Mouse (Mus musculus) megakaryocyte-erythroid progenitor cell, adult 5 weeks (primary cell): ENCODE measurements around the gene Tut1. TPM values are rescaled to one million over a fixed set of nuclear protein-coding genes. Genes with fewer than 3 reads are reported as not detected.

Experiments
- polyA plus RNA-seq: library from polyadenylated mRNA; stranded (reverse); fragments of >175 nt; gene quantifications from 2 replicates; pipeline ENCODE4 v1.2.3, GENCODE M21; 2012

The Tut1 gene
- polyA plus RNA-seq = 28.2 and 29.0 TPM in 2 replicates

DNA sequence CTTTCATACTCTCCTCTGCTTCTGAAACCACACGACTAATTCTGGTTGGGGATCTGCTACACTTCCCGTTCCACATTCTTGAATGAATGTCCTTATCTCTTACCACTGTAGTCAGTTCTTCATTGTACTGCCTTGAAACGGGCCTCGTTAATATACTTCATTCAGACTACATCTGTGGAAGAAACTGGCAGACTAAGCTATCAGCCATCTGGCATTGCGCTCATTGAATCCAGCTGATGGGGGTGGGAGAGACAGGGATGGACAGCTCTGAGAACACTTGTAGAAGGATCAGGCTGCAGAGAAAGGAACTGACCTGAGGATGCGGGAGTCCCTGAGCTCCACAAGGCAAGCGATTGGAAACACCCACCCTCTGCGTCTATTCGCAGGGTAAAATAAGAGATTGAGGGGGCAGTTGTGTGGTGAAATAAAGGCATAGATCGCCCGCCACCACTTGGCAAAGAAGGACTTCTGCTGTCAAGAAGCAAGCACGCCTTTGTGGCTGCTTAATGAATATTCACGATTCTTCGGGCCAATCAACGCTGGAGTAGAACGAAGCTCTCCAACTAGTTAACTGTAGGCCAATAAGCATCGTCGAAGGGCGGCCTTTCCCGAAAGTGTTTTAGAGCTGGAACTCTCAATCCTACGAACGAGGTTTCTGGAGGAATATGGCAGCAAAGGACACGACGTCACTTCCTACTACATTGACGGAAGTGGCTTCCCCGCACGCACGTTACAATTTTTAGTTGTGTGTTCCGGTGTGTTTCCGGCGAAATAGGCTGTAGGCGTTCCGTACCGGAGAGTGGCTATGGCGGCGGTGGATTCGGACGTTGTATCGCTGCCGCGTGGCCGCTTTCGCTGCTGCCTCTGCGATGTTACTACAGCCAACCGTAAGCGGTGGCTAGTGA lies at the start of gene Tut1:
TSS of gene Tut1 (plus strand) at position 713 of the 905 bp plus-strand sequence.

DNA sequence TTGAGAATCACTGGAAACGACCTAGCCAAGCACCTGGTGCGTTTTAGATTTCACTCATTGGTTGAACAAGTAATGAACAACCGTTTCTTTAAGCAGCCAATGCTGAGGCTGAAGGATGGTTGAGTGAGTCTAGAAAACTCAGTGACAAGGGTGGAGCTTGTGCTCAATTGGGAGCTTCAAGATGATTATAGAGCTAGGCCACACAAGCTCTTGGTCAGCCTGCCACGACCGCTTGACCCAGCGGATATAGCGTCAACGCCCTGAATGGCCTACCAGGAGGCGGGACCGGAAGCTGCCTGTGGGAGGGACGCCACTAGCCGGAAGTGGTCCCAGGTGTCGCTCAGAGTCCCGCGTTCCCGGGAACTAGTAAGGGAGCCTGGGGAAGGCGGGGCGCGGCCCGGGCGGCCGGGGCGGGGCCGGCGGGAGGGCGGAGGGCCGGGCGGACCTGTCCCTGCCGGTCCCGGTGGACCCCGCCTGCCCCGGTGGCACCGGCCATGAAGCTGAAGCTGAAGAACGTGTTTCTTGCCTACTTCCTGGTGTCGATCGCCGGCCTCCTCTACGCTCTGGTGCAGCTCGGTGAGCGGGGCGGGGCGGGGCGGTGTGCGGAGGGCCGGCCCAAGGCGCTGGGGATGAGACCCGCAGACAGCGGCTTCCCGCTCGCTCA lies 33.4 kb upstream of the Tut1 start, which contains the start of gene B3gat3:
TSS of gene B3gat3 (plus strand) at position 302 of the 664 bp plus-strand sequence.

DNA sequence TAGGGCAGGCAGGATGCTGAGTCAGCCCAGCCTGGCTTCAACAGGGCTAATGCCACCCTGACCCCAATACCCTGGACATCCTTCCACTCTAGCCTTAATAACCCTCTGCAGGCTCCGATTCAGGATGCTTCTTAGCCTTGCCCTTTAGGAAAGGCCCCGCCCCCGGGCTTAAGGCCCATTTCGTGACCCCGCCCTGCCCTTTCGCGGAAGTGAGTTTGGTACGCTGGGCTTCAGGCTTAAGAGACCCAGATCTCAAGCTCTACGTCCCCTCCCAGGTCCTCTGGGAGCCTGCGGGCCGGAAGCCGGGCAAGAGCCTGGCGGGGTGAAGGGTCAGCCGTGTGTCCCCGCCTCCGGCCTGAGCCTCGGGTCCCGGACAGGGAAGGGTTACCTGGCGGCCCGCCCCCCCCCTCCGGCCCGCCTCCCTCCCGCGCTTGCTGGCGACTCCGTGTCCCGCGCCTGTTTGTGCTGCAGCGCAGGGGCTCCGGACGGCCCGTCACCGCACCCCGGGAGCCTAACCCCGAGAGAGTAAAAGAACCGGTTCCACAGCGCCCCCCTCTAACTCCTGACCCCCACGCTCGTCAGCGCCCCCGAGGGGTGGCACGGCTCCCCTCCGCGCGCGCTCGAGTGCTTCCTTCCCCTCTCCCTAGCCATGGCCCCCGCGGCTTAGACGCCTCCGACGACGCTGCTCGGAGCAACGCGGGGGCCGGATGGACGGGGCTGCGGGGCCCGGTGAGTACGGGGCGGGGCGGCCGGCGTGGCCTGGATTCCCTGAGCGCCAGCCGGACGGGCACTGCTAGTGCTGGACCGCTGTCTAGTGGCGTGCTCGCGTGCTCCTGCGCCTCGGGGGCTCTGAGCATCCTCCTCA lies 24.2 kb upstream of the Tut1 start, which contains the start of the genes Rom1 and Eml3:
TSS of gene Rom1 (minus strand) at position 133 of the 865 bp plus-strand sequence.
TSS of gene Eml3 (plus strand) at position 329 of the 865 bp plus-strand sequence.

DNA sequence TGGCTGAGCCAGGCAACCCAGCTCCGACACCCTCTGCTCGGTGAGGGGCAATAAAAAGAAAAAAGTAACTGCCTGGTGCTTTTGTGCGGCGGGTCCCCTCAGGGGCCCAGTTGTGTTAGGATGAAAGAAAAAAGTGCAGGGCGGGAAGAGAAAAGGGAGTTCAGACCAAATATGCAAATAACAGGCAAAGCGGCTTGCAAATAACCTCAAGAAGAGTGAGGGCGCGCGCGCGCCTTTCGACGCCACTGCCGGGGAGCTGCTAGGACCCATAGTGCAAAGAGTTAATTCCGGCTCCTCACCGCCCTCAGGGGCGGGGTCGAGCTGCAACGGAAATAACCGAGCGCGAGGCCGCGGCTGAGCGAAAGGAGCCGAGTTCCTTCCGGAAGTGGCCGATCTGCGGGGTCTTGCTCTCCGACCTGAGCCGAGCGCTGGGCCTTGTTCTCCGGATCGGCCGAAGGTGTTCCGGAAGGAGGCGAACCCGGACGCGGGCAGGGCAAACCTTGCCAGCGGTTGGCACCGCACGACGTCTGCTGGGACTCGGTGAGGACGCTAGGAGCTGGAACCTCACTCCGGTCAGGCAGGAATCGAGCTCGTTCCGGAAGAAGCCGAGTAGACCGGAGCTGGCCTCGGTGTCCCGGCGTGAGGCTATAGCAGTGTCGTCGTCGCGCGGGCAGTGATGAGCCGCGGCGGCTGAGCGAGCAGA lies 12.0 kb upstream of the Tut1 start, which contains the start of gene Mta2:
TSS of gene Mta2 (plus strand) at position 361 of the 703 bp plus-strand sequence.

DNA sequence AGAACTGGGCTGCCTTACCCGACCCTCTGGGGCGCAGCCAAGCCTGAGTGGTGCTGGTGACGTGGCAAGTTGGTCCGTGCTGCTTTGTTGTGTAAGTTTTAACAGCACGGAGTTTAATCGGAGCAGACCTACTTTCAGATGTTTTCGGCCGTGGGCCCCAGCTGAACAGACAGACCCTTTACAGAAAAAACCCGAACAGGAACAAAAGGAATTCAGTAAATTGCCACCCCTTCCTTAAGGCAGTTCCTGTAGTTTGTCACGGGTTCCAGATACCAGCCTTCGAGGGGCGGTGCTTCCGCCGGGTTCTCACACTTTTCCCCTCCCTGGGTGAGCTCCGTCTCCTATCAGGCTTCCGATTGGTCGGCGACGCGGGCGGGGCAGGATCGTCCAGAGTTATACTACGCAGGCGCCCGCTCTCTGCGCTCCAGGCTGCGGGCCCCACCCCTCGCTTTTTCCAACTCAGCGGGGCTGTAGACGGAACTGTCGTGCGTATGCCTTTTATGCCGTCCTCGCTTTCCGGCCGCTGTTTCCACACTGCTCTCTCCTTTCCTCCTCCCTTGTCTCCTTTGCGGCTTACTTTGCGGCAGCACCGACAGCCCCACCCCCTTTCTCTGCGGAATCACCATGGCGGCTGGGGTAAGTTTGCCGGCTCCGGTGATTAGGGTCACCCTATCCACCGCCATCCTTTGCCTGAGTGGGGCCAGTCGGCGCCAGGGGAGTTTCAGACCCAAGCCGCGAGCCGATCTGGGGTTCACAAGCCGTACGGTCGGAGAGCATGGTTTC lies 13.1 kb downstream of the Tut1 start, which contains the start of gene Eef1g:
TSS of gene Eef1g (plus strand) at position 452 of the 783 bp plus-strand sequence.

DNA sequence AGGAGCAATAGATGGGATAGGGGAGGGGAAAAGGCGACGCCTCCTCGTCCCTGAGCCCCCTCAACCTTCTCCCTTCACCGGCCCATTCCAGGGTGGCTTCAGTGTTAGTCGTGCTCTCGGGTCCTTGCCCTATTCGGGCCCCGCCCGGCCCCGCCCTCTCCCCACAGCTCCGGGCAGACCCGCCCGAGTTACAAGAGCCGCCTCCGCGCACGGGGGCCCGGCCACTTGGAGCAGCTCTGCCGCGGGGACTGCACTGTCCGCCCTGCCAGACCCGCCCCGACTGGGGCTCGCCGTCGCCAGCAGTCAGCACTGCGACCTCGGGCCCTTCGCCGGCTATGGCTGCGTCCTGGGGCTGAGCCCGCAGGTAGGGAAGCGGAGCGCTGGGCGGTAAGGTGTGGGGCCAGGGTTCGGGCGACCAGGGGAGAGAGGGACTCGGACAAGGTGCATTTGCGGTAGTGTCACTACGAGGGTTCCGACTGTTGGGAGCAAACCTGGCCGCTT lies 35.5 kb downstream of the Tut1 start, which contains the start of gene Ahnak:
TSS of gene Ahnak (plus strand) at position 219 of the 501 bp plus-strand sequence.

Other genes with a start within 250 kb of the Tut1 start
- 116 and 163 TPM in 2 replicates for gene Slc3a2, start 230.5 kb upstream of the Tut1 start, polyA plus RNA-seq
- 37.5 and 45.6 TPM in 2 replicates for gene Wdr74, start 218.0 kb upstream of the Tut1 start, polyA plus RNA-seq
- gene 1700092M07Rik, start 213.1 kb upstream of the Tut1 start, polyA plus RNA-seq = 1.1 and 2.8 TPM in 2 replicates
- gene Stx5a, start 212.4 kb upstream of the Tut1 start, polyA plus RNA-seq = 24.2 and 27.7 TPM in 2 replicates
- gene Nxf1, start 196.8 kb upstream of the Tut1 start, polyA plus RNA-seq = 37.5 and 54.2 TPM in 2 replicates
- gene Tmem223, start 182.9 kb upstream of the Tut1 start, polyA plus RNA-seq = 51.0 and 63.4 TPM in 2 replicates
- 61.1 and 78.1 TPM in 2 replicates for gene Tmem179b, start 179.4 kb upstream of the Tut1 start, polyA plus RNA-seq
- gene Taf6l, start 167.4 kb upstream of the Tut1 start, polyA plus RNA-seq = 35.3 and 40.4 TPM in 2 replicates
- 5.0 and 6.5 TPM in 2 replicates for gene Polr2g, start 155.3 kb upstream of the Tut1 start, polyA plus RNA-seq
- 0.30 and 0.85 TPM in 2 replicates for gene Zbtb3, start 151.3 kb upstream of the Tut1 start, polyA plus RNA-seq
- gene Ttc9c, start 134.5 kb upstream of the Tut1 start, polyA plus RNA-seq = 2.8 and 3.5 TPM in 2 replicates
- 136 and 204 TPM in 2 replicates for gene Hnrnpul2, start 133.8 kb upstream of the Tut1 start, polyA plus RNA-seq
- gene AC129217.1, start 124.1 kb upstream of the Tut1 start, polyA plus RNA-seq = 141 and 155 TPM in 2 replicates
- 91.7 and 97.7 TPM in 2 replicates for gene Bscl2, start 116.4 kb upstream of the Tut1 start, polyA plus RNA-seq
- gene Gng3, start 114.7 kb upstream of the Tut1 start, polyA plus RNA-seq = not detected in 2 replicates
- 0.07 and 0.34 TPM in 2 replicates for gene Lrrn4cl, start 103.1 kb upstream of the Tut1 start, polyA plus RNA-seq
- 176 and 267 TPM in 2 replicates for gene Ubxn1, start 82.4 kb upstream of the Tut1 start, polyA plus RNA-seq
- gene Uqcc3, start 72.9 kb upstream of the Tut1 start, polyA plus RNA-seq = 60.4 and 63.7 TPM in 2 replicates
- 0.47 and 0.98 TPM in 2 replicates for gene Lbhd1, start 70.1 kb upstream of the Tut1 start, polyA plus RNA-seq
- not detected in 2 replicates for gene Gm49403, start 69.9 kb upstream of the Tut1 start, polyA plus RNA-seq
- gene 1810009A15Rik, start 65.0 kb upstream of the Tut1 start, polyA plus RNA-seq = 68.5 and 78.3 TPM in 2 replicates
- 10.1 and 13.2 TPM in 2 replicates for gene Gm49416, start 64.9 kb upstream of the Tut1 start, polyA plus RNA-seq
- gene Ints5, start 60.8 kb upstream of the Tut1 start, polyA plus RNA-seq = 32.4 and 39.0 TPM in 2 replicates
- 52.6 and 60.1 TPM in 2 replicates for gene Ganab, start 55.8 kb upstream of the Tut1 start, polyA plus RNA-seq
- 129 and 153 TPM in 2 replicates for gene B3gat3, start 33.5 kb upstream of the Tut1 start, polyA plus RNA-seq
- 8.8 and 9.0 TPM in 2 replicates for gene Rom1, start 24.5 kb upstream of the Tut1 start, polyA plus RNA-seq
- 76.3 and 82.6 TPM in 2 replicates for gene Eml3, start 24.3 kb upstream of the Tut1 start, polyA plus RNA-seq
- gene Mta2, start 12.0 kb upstream of the Tut1 start, polyA plus RNA-seq = 58.4 and 74.1 TPM in 2 replicates
- gene Eef1g, start 13.2 kb downstream of the Tut1 start, polyA plus RNA-seq = 124 and 163 TPM in 2 replicates
- 19.1 and 29.1 TPM in 2 replicates for gene Ahnak, start 35.4 kb downstream of the Tut1 start, polyA plus RNA-seq
- gene Scgb1a1, start 134.1 kb downstream of the Tut1 start, polyA plus RNA-seq = not detected in 2 replicates
- gene Asrgl1, start 181.8 kb downstream of the Tut1 start, polyA plus RNA-seq = 84.3 and 107 TPM in 2 replicates